Mouse (Mus musculus): ENCODE measurements around the gene Nup37.

Gene Nup37

GRCm38 (mm10) chr10:88227962-88228361 is 81.2 kb downstream of the Nup37 start:
- no peak for DNase-seq (ENCODE audit: low spot score in 2 of 2)
